Mouse (Mus musculus) stomach, postnatal 0 days (tissue): ENCODE data around the gene Kirrel3. TPM values are rescaled to one million over a fixed set of nuclear protein-coding genes. Genes with fewer than 3 reads are reported as not detected.

Source experiments
- ATAC-seq: fragments of 200-750 bp; cut with Nextera tagmentation; 2 replicates; pipeline ENCODE4 v1.8.0; 2017; ENCODE audit not compliant: low FRiP score, low TSS enrichment
- DNase-seq: peaks from one replicate; pipeline ENCODE4 v3.0.0-alpha.2; 2016; ENCODE audit warnings: low spot score
- H3K27ac ChIP-seq: fragments of 300-500 bp; sonication (generic); replicated peaks from 2 replicates; pipeline ENCODE4 v1.5.1; 2014; ENCODE audit warnings: mild to moderate bottlenecking, control low read depth
- H3K27me3 ChIP-seq: fragments of 300-500 bp; sonication (generic); 2 replicates; pipeline ENCODE4 v1.6.1; 2014; ENCODE audit warnings: low read length; ENCODE audit not compliant: control insufficient read depth, insufficient read depth
- H3K36me3 ChIP-seq: fragments of 300-500 bp; sonication (generic); 2 replicates; pipeline ENCODE4 v1.6.1; 2014; ENCODE audit warnings: low read length, mixed read lengths; ENCODE audit not compliant: control insufficient read depth, insufficient read depth
- H3K4me1 ChIP-seq: fragments of 300-500 bp; sonication (generic); replicated peaks from 2 replicates; pipeline ENCODE4 v1.6.1; 2014; ENCODE audit warnings: antibody characterized with exemption; ENCODE audit not compliant: control insufficient read depth, insufficient read depth
- H3K4me2 ChIP-seq: fragments of 300-500 bp; sonication (generic); replicated peaks from 2 replicates; pipeline ENCODE4 v1.6.1; 2014; ENCODE audit warnings: low read depth, mild to moderate bottlenecking, control low read depth, moderate library complexity
- H3K4me3 ChIP-seq: fragments of 300-500 bp; sonication (generic); 2 replicates; pipeline ENCODE4 v1.5.1; 2014; ENCODE audit warnings: low read depth, low read length, control low read depth
- H3K9ac ChIP-seq: fragments of 300-500 bp; sonication (generic); 2 replicates; pipeline ENCODE4 v1.6.1; 2014; ENCODE audit warnings: mild to moderate bottlenecking, low read length, control low read depth, mixed read lengths
- H3K9me3 ChIP-seq: fragments of 300-500 bp; sonication (generic); 2 replicates; pipeline ENCODE4 v1.6.1; 2016; ENCODE audit warnings: low read length; ENCODE audit not compliant: control insufficient read depth
- CTCF ChIP-seq: IDR thresholded peaks from 2 replicates; pipeline ENCODE4 v1.5.1; 2016; ENCODE audit warnings: antibody characterized with exemption, low read depth, mild to moderate bottlenecking, moderate library complexity
- EP300 ChIP-seq: optimal IDR thresholded peaks from 2 replicates; pipeline ENCODE3; 2016; ENCODE audit warnings: antibody characterized with exemption
- WGBS: fragments of 180-500 bp; shearing (Covaris S2); extraction: QIAGEN DNeasy Blood & Tissue Kit; methylation state at CpG from one replicate; pipeline ENCODE4 v1.1.7; 2014; 5-methylcytosine and 5-hydroxymethylcytosine counted together
- polyA plus RNA-seq: library from polyadenylated mRNA; unstranded; fragments of >200 nt; fragmentation: Nextera tagmentation; extraction: Ambion mirVana; gene quantifications from 2 replicates; pipeline ENCODE4 v1.2.1, GENCODE M21; 2015

Kirrel3 gene
- polyA plus RNA-seq, 1 experiment from 2014 or later: 1.4 TPM

- no peaks in the 10 kb centered on the region for H3K9me3 ChIP-seq
- ATAC-seq: no peak
Observed at GRCm38 (mm10) chr9:34624021-34624420, 138.3 kb downstream of the Kirrel3 start.

GRCm38 (mm10) chr9:34628841-34629240 is 143.1 kb downstream of the Kirrel3 start:
- H3K27ac ChIP-seq: no peak overlapping the region
- DNase-seq (no peak), ATAC-seq (no peak)
- H3K36me3 ChIP-seq: no peaks in the 10 kb centered on the region
- no peaks in the 10 kb centered on the region for H3K4me1 ChIP-seq
- H3K9ac ChIP-seq: no peak overlapping the region
- H3K27me3 ChIP-seq: no peaks in the 10 kb centered on the region
- 79% methylated on average over 3 of the region's 3 CpGs for WGBS
- no peak overlapping the region for H3K4me2 ChIP-seq
- TF ChIP-seq CTCF: no peak
- no peak for TF ChIP-seq EP300
- H3K9me3 ChIP-seq: no peaks in the 10 kb centered on the region
- H3K4me3 ChIP-seq: no peak overlapping the region

More at GRCm38 (mm10) chr9:34624021-34624420, 138.3 kb downstream of the Kirrel3 start:
- WGBS: 46% methylated on average over 2 of the region's 2 CpGs
- H3K4me1 ChIP-seq: no peaks in the 10 kb centered on the region
- H3K36me3 ChIP-seq: no peaks in the 10 kb centered on the region
- H3K9ac ChIP-seq: no peak overlapping the region
- no peaks in the 10 kb centered on the region for H3K27me3 ChIP-seq
- H3K27ac ChIP-seq: no peak overlapping the region
- no peak overlapping the region for H3K4me2 ChIP-seq
- TF ChIP-seq EP300 (no peak), CTCF (no peak)
- no peak for DNase-seq
- no peak overlapping the region for H3K4me3 ChIP-seq

- TF ChIP-seq CTCF (no peak), EP300 (no peak)
- Histone ChIP-seq H3K9me3 (no peaks in the 10 kb centered on the region), H3K4me2 (no peak overlapping the region), H3K9ac (no peak overlapping the region), H3K4me1 (no peaks in the 10 kb centered on the region), H3K27me3 (no peaks in the 10 kb centered on the region), H3K27ac (no peak overlapping the region), H3K4me3 (no peak overlapping the region), H3K36me3 (no peaks in the 10 kb centered on the region)
- ATAC-seq (no peak), DNase-seq (no peak)
- WGBS: 79% methylated on average over 6 of the region's 6 CpGs
Observed at GRCm38 (mm10) chr9:34635696-34636095, 150.0 kb downstream of the Kirrel3 start.

GRCm38 (mm10) chr9:34643917-34644316 is 158.2 kb downstream of the Kirrel3 start:
- TF ChIP-seq CTCF: no peak
- no peak for TF ChIP-seq EP300
- H3K9ac ChIP-seq: no peak overlapping the region
- DNase-seq (no peak), ATAC-seq (no peak)
- no peak overlapping the region for H3K4me2 ChIP-seq
- H3K27me3 ChIP-seq: no peaks in the 10 kb centered on the region
- no peaks in the 10 kb centered on the region for H3K36me3 ChIP-seq
- no peaks in the 10 kb centered on the region for H3K4me1 ChIP-seq
- WGBS: 34% methylated on average over 3 of the region's 3 CpGs
- no peaks in the 10 kb centered on the region for H3K9me3 ChIP-seq
- H3K27ac ChIP-seq: no peak overlapping the region
- H3K4me3 ChIP-seq: no peak overlapping the region

GRCm38 (mm10) chr9:34644392-34644791 is 158.7 kb downstream of the Kirrel3 start:
- TF ChIP-seq CTCF (no peak), EP300 (no peak)
- DNase-seq (no peak), ATAC-seq (no peak)
- Histone ChIP-seq H3K27ac (no peak overlapping the region), H3K4me2 (no peak overlapping the region), H3K36me3 (no peaks in the 10 kb centered on the region), H3K9me3 (no peaks in the 10 kb centered on the region), H3K4me1 (no peaks in the 10 kb centered on the region), H3K9ac (no peak overlapping the region), H3K27me3 (no peaks in the 10 kb centered on the region), H3K4me3 (no peak overlapping the region)
- 31% methylated on average over 8 of the region's 8 CpGs for WGBS

GRCm38 (mm10) chr9:34646831-34647230 is 161.1 kb downstream of the Kirrel3 start:
- no peak for TF ChIP-seq EP300
- TF ChIP-seq CTCF: no peak
- ATAC-seq: no peak
- WGBS: 70% methylated on average over 9 of the region's 9 CpGs

More at GRCm38 (mm10) chr9:34646831-34647230, 161.1 kb downstream of the Kirrel3 start:
- no peak for DNase-seq
- no peaks in the 10 kb centered on the region for H3K9me3 ChIP-seq
- H3K4me3 ChIP-seq: no peak overlapping the region
- H3K27ac ChIP-seq: no peak overlapping the region
- H3K27me3 ChIP-seq: no peaks in the 10 kb centered on the region
- no peak overlapping the region for H3K4me2 ChIP-seq
- no peaks in the 10 kb centered on the region for H3K36me3 ChIP-seq
- no peak overlapping the region for H3K9ac ChIP-seq
- H3K4me1 ChIP-seq: no peaks in the 10 kb centered on the region
